Mouse (Mus musculus): ENCODE results near the gene Trove2.

GRCm38 (mm10) chr1:143702141-143702740 is 74.6 kb downstream of the Trove2 start:
- TF ChIP-seq CTCF (IDR thresholded peaks at IDR 0.05; ENCODE audit: low read depth, low read length) (no peak), POLR2A (IDR thresholded peaks at IDR 0.05; ENCODE audit: extremely low read depth, insufficient read depth, low read length) (no peak)

Measured in liver, adult 2 months (tissue).